ENCODE assay signal across 19 mouse cellular contexts in genomic region chr6:40890973-40891372, GRCm38 (mm10). TPM values are rescaled to one million over a fixed set of nuclear protein-coding genes. Genes with fewer than 3 reads are reported as not detected.
DNase-seq lines count a peak whose midpoint lies in the region; ATAC-seq and TF ChIP-seq lines count a peak whose summit lies in the region.
"Had no signal": no experiment of that assay in that cellular context is flagged by ENCODE, and none has a peak within 500 bp of the region (broad histone marks: within the 10 kb centered on the region; RNA-seq: fewer than 3 reads in every experiment).

No protein-coding gene starts in this region.

- no peak for TF ChIP-seq RAD21 in MEL (IDR thresholded peaks at IDR 0.05; ENCODE audit: low read depth, low read length)

- TF ChIP-seq CTCF in MEL (IDR thresholded peaks at IDR 0.05 in 2 of 3, conservative IDR thresholded peaks at IDR 0.05 in 1 of 3; ENCODE audit: control insufficient read depth in 1 of 3, insufficient read depth in 1 of 3, low read depth in 2 of 3, low read length in 3 of 3, poor library complexity in 1 of 3, severe bottlenecking in 1 of 3), result no peak

- no peak overlapping the region for H3K4me2 ChIP-seq in forebrain, embryonic 13.5 days
- H3K4me2 ChIP-seq: embryonic facial prominence, embryonic 12.5 days; neural tube, embryonic 12.5 days had no signal

- DNase-seq in MEL (ENCODE audit: low read depth, low spot score), result peak; percentile 4
- peak; percentile 28 for DNase-seq in thymus, postnatal 25 days
- DNase-seq in adrenal gland, postnatal 4 days (ENCODE audit: low spot score in 2 of 2), result no peak
- DNase-seq in forebrain, embryonic 10.5 days (ENCODE audit: extremely low spot score, low spot score), result no peak
- DNase-seq: adrenal gland, postnatal 14 days; cerebellum, adult 8-10 months; forebrain, postnatal 0 days; kidney, adult 2 months; left cerebral cortex, postnatal 4 days; right cerebral cortex, postnatal 4 days had no signal

- H3K27ac ChIP-seq in MEL (ENCODE audit: control insufficient read depth, low read depth, low read length), result no peak overlapping the region
- H3K27ac ChIP-seq in macrophage, result peak overlapping the region; percentile 67
- no peak overlapping the region for H3K27ac ChIP-seq in forebrain, embryonic 13.5 days
- H3K27ac ChIP-seq in forebrain, embryonic 10.5 days, result no peak overlapping the region
- H3K27ac ChIP-seq: embryonic facial prominence, embryonic 12.5 days; hindbrain, embryonic 10.5 days; neural tube, embryonic 12.5 days had no signal

- H3K79me2 ChIP-seq in MEL (ENCODE audit: control insufficient read depth, insufficient read depth, low read length, poor library complexity) (no peaks in the 10 kb centered on the region), macrophage (ENCODE audit: inconsistent target) (no peaks in the 10 kb centered on the region)

- TF ChIP-seq POLR2A in MEL (IDR thresholded peaks at IDR 0.05; ENCODE audit: control insufficient read depth in 1 of 2, insufficient read depth in 1 of 2, low read depth in 1 of 2, low read length in 2 of 2, poor library complexity in 1 of 2), result no peak

- H3K9me3 ChIP-seq in MEL (replicated peaks; ENCODE audit: insufficient read depth, low read length), result no peaks in the 10 kb centered on the region
- no peaks in the 10 kb centered on the region for H3K9me3 ChIP-seq in forebrain, embryonic 13.5 days (replicated peaks)
- H3K9me3 ChIP-seq in forebrain, embryonic 10.5 days, result no peaks in the 10 kb centered on the region
- H3K9me3 ChIP-seq: embryonic facial prominence, embryonic 12.5 days; hindbrain, embryonic 10.5 days; neural tube, embryonic 12.5 days had no signal

- H3K4me3 ChIP-seq in MEL (ENCODE audit: control insufficient read depth in 1 of 2, insufficient read depth in 1 of 2, low read depth in 2 of 2, low read length in 2 of 2) (no peak overlapping the region), macrophage (ENCODE audit: inconsistent target) (no peak overlapping the region)
- H3K4me3 ChIP-seq in forebrain, embryonic 13.5 days, result no peak overlapping the region
- no peak overlapping the region for H3K4me3 ChIP-seq in forebrain, embryonic 10.5 days
- H3K4me3 ChIP-seq: embryonic facial prominence, embryonic 12.5 days; hindbrain, embryonic 10.5 days; neural tube, embryonic 12.5 days had no signal

- no peaks in the 10 kb centered on the region for H3K4me1 ChIP-seq in MEL (ENCODE audit: control insufficient read depth in 1 of 2, insufficient read depth in 2 of 2, low read length in 2 of 2)
- H3K4me1 ChIP-seq in forebrain, embryonic 13.5 days, result no peaks in the 10 kb centered on the region
- no peaks in the 10 kb centered on the region for H3K4me1 ChIP-seq in forebrain, embryonic 10.5 days
- H3K4me1 ChIP-seq: embryonic facial prominence, embryonic 12.5 days; hindbrain, embryonic 10.5 days; neural tube, embryonic 12.5 days had no signal

- no peak for TF ChIP-seq EP300 in MEL (IDR thresholded peaks at IDR 0.05; ENCODE audit: low read depth in 1 of 2, low read length in 2 of 2)

- no peak overlapping the region for H3K9ac ChIP-seq in MEL (ENCODE audit: control insufficient read depth, low read depth, low read length, poor library complexity, severe bottlenecking)
- no peak overlapping the region for H3K9ac ChIP-seq in forebrain, embryonic 13.5 days
- H3K9ac ChIP-seq: embryonic facial prominence, embryonic 12.5 days; forebrain, postnatal 0 days; neural tube, embryonic 12.5 days had no signal

- 0% methylated on average over 1 of the region's 1 CpGs for WGBS in macrophage (ENCODE audit: missing documents)
- WGBS in forebrain, embryonic 13.5 days, result 83% methylated on average over 1 of the region's 1 CpGs
- WGBS in forebrain, embryonic 10.5 days, result 78% methylated on average over 1 of the region's 1 CpGs

- peak; percentile 89 for ATAC-seq in granulocyte monocyte progenitor cell, adult 5-6 weeks (replicated peaks; ENCODE audit: poor library complexity, severe bottlenecking)
- ATAC-seq in forebrain, embryonic 13.5 days, result no peak
- ATAC-seq: forebrain, postnatal 0 days; Patski had no signal

- H3K36me3 ChIP-seq in MEL (ENCODE audit: control insufficient read depth in 1 of 2, insufficient read depth in 2 of 2, low read length in 2 of 2), result no peaks in the 10 kb centered on the region
- no peaks in the 10 kb centered on the region for H3K36me3 ChIP-seq in macrophage (ENCODE audit: inconsistent target)
- H3K36me3 ChIP-seq in forebrain, embryonic 13.5 days (ENCODE audit: poor library complexity, severe bottlenecking), result no peaks in the 10 kb centered on the region
- H3K36me3 ChIP-seq in forebrain, embryonic 10.5 days (replicated peaks), result no peaks in the 10 kb centered on the region
- H3K36me3 ChIP-seq: embryonic facial prominence, embryonic 12.5 days; hindbrain, embryonic 10.5 days; neural tube, embryonic 12.5 days had no signal

- no peaks in the 10 kb centered on the region for H3K27me3 ChIP-seq in MEL (ENCODE audit: control insufficient read depth in 1 of 2, insufficient read depth in 2 of 2, low read length in 2 of 2)
- no peaks in the 10 kb centered on the region for H3K27me3 ChIP-seq in forebrain, embryonic 13.5 days
- no peaks in the 10 kb centered on the region for H3K27me3 ChIP-seq in forebrain, embryonic 10.5 days (ENCODE audit: poor library complexity, severe bottlenecking)
- H3K27me3 ChIP-seq: embryonic facial prominence, embryonic 12.5 days; neural tube, embryonic 12.5 days had no signal

TF ChIP-seq in MEL, 35 proteins besides CTCF, POLR2A, EP300 and RAD21:
- TF ChIP-seq POLR2AphosphoS2 (IDR thresholded peaks at IDR 0.05; ENCODE audit: low read length) (no peak), BHLHE40 (IDR thresholded peaks at IDR 0.05; ENCODE audit: borderline replicate concordance, low read depth, low read length) (no peak), KAT2A (conservative IDR thresholded peaks at IDR 0.05; ENCODE audit: low read depth, low read length) (no peak), UBTF (IDR thresholded peaks at IDR 0.05; ENCODE audit: borderline replicate concordance, insufficient read depth, low read depth, low read length) (no peak), TAL1 (IDR thresholded peaks at IDR 0.05; ENCODE audit: low read length) (no peak), POLR2AphosphoS5 (IDR thresholded peaks at IDR 0.05; ENCODE audit: borderline replicate concordance, low read depth, low read length) (no peak), TBP (IDR thresholded peaks at IDR 0.05; ENCODE audit: low read depth, low read length) (no peak), ZMIZ1 (IDR thresholded peaks at IDR 0.05; ENCODE audit: low read depth, low read length) (no peak), GABPA (IDR thresholded peaks at IDR 0.05; ENCODE audit: low read depth, low read length) (no peak), CHD1 (IDR thresholded peaks at IDR 0.05; ENCODE audit: low read depth, low read length) (no peak), SMC3 (IDR thresholded peaks at IDR 0.05; ENCODE audit: low read depth, low read length) (no peak), ETS1 (IDR thresholded peaks at IDR 0.05; ENCODE audit: low read depth, low read length) (no peak), MAX (IDR thresholded peaks at IDR 0.05; ENCODE audit: low read length) (no peak)

RNA-seq across cellular contexts. Expression of gene Moxd2, which starts 3.7 kb away (rescaled TPM):
- total RNA-seq in MEL (2012; rRNA removed), result not detected in 2 replicates
- polyA plus RNA-seq in MEL (2012; ENCODE audit: insufficient read depth in 1 of 2, insufficient read length in 2 of 2, low read depth in 1 of 2, low replicate concordance in 2 of 2, missing spikeins in 1 of 2), result not detected
- not detected in 2 replicates for total RNA-seq in granulocyte monocyte progenitor cell, adult 5-6 weeks (2014; fragmentation: Nextera tagmentation)
- total RNA-seq in granulocyte monocyte progenitor cell, adult 5-6 weeks (2017), result not detected in 2 replicates
- total RNA-seq in macrophage (2018; cell fraction: chromatin; rRNA removed), result not detected
- not detected for total RNA-seq in macrophage (2018; cell fraction: cytosol; rRNA removed)
- total RNA-seq in macrophage (2018; cell fraction: nucleus; rRNA removed), result not detected
- not detected in 3 replicates for polyA plus RNA-seq in macrophage (2018)
- not detected in 2 replicates for polyA plus RNA-seq in forebrain, embryonic 13.5 days (2015; fragmentation: Nextera tagmentation; extraction: Ambion mirVana)
- not detected for total RNA-seq in adrenal gland, postnatal 4 days (2021)
- polyA plus RNA-seq in forebrain, embryonic 10.5 days (2016; fragmentation: Nextera tagmentation; extraction: Ambion mirVana), result not detected in 2 replicates
- total RNA-seq: adrenal gland, postnatal 14 days; forebrain, postnatal 0 days; layer of hippocampus, adult 8-10 months; left cerebral cortex, postnatal 4 days had no signal
- polyA plus RNA-seq: embryonic facial prominence, embryonic 12.5 days; forebrain, postnatal 0 days; gonadal fat pad, adult 2 months; hindbrain, embryonic 10.5 days; kidney, adult 2 months; neural tube, embryonic 12.5 days; Patski had no signal

RNA-seq across cellular contexts. Expression of gene Prss58, which starts 9.2 kb away (rescaled TPM):
- total RNA-seq in MEL (2012; rRNA removed), result not detected in 2 replicates
- polyA plus RNA-seq in MEL (2012; ENCODE audit: insufficient read depth in 1 of 2, insufficient read length in 2 of 2, low read depth in 1 of 2, low replicate concordance in 2 of 2, missing spikeins in 1 of 2), result not detected
- total RNA-seq in granulocyte monocyte progenitor cell, adult 5-6 weeks (2014; fragmentation: Nextera tagmentation), result not detected in 2 replicates
- total RNA-seq in granulocyte monocyte progenitor cell, adult 5-6 weeks (2017), result not detected in 2 replicates
- not detected for total RNA-seq in macrophage (2018; cell fraction: chromatin; rRNA removed)
- total RNA-seq in macrophage (2018; cell fraction: cytosol; rRNA removed), result not detected
- total RNA-seq in macrophage (2018; cell fraction: nucleus; rRNA removed), result not detected
- polyA plus RNA-seq in macrophage (2018), result not detected in 3 replicates
- polyA plus RNA-seq in forebrain, embryonic 13.5 days (2015; fragmentation: Nextera tagmentation; extraction: Ambion mirVana), result not detected in 2 replicates
- not detected for total RNA-seq in adrenal gland, postnatal 4 days (2021)
- not detected in 2 replicates for polyA plus RNA-seq in forebrain, embryonic 10.5 days (2016; fragmentation: Nextera tagmentation; extraction: Ambion mirVana)
- total RNA-seq: adrenal gland, postnatal 14 days; forebrain, postnatal 0 days; layer of hippocampus, adult 8-10 months; left cerebral cortex, postnatal 4 days had no signal
- polyA plus RNA-seq: embryonic facial prominence, embryonic 12.5 days; forebrain, postnatal 0 days; hindbrain, embryonic 10.5 days; kidney, adult 2 months; neural tube, embryonic 12.5 days; Patski had no signal

RNA-seq across cellular contexts. Expression of gene 1700074P13Rik, which starts 49.4 kb away (rescaled TPM):
- total RNA-seq in MEL (2012; rRNA removed), result not detected in 2 replicates
- polyA plus RNA-seq in MEL (2012; ENCODE audit: insufficient read depth in 1 of 2, insufficient read length in 2 of 2, low read depth in 1 of 2, low replicate concordance in 2 of 2, missing spikeins in 1 of 2), result not detected
- not detected in 2 replicates for total RNA-seq in granulocyte monocyte progenitor cell, adult 5-6 weeks (2014; fragmentation: Nextera tagmentation)
- total RNA-seq in granulocyte monocyte progenitor cell, adult 5-6 weeks (2017), result not detected in 2 replicates
- not detected for total RNA-seq in macrophage (2018; cell fraction: chromatin; rRNA removed)
- not detected for total RNA-seq in macrophage (2018; cell fraction: cytosol; rRNA removed)
- total RNA-seq in macrophage (2018; cell fraction: nucleus; rRNA removed), result not detected
- not detected in 3 replicates for polyA plus RNA-seq in macrophage (2018)
- polyA plus RNA-seq in forebrain, embryonic 13.5 days (2015; fragmentation: Nextera tagmentation; extraction: Ambion mirVana), result not detected in 2 replicates
- not detected for total RNA-seq in adrenal gland, postnatal 4 days (2021)
- polyA plus RNA-seq in forebrain, embryonic 10.5 days (2016; fragmentation: Nextera tagmentation; extraction: Ambion mirVana), result not detected in 2 replicates
- total RNA-seq: adrenal gland, postnatal 14 days; forebrain, postnatal 0 days; layer of hippocampus, adult 8-10 months; left cerebral cortex, postnatal 4 days had no signal
- polyA plus RNA-seq: embryonic facial prominence, embryonic 12.5 days; forebrain, postnatal 0 days; hindbrain, embryonic 10.5 days; neural tube, embryonic 12.5 days; Patski had no signal

Comparison
In these comparisons a context has a peak if more than half of its experiments do, and no peak if none do; other contexts are left out.
1. DNase-seq: peak in MEL (single experiment) and thymus, postnatal 25 days (single experiment); none in adrenal gland, postnatal 4 days (0 of 2) and forebrain, embryonic 10.5 days (single experiment).